Mouse (Mus musculus) splenic B cell, adult 2 months (primary cell): ENCODE results near the gene Arhgef3.

ENCODE experiments used
- DNase-seq: peaks from one replicate; pipeline ENCODE4 v3.0.0-alpha.2; 2011; ENCODE audit warnings: low read depth, low spot score
- H3K27me3 ChIP-seq: 2 replicates; pipeline ENCODE4 v1.6.1; 2012; ENCODE audit warnings: mild to moderate bottlenecking, low read length, moderate library complexity, mixed read lengths; ENCODE audit not compliant: control insufficient read depth, poor library complexity, insufficient read depth, severe bottlenecking
- H3K36me3 ChIP-seq: 2 replicates; pipeline ENCODE4 v1.6.1; 2012; ENCODE audit warnings: mild to moderate bottlenecking, low read length, moderate library complexity, mixed read lengths; ENCODE audit not compliant: control insufficient read depth, poor library complexity, insufficient read depth, severe bottlenecking

The Arhgef3 gene

GRCm38 (mm10) chr14:27166751-27167150 is 52.1 kb downstream of the Arhgef3 start:
- Histone ChIP-seq H3K36me3 (no peaks in the 10 kb centered on the region), H3K27me3 (no peaks in the 10 kb centered on the region)
- no peak for DNase-seq

GRCm38 (mm10) chr14:27167177-27167576 is 52.5 kb downstream of the Arhgef3 start:
- H3K36me3 ChIP-seq, result no peaks in the 10 kb centered on the region
- DNase-seq, result no peak
- H3K27me3 ChIP-seq, result no peaks in the 10 kb centered on the region

GRCm38 (mm10) chr14:27168387-27168786 is 53.7 kb downstream of the Arhgef3 start:
- Histone ChIP-seq H3K27me3 (no peaks in the 10 kb centered on the region), H3K36me3 (no peaks in the 10 kb centered on the region)
- no peak for DNase-seq

GRCm38 (mm10) chr14:27169287-27169686 is 54.6 kb downstream of the Arhgef3 start:
- DNase-seq, result no peak
- no peaks in the 10 kb centered on the region for H3K27me3 ChIP-seq

GRCm38 (mm10) chr14:27170421-27170820 is 55.7 kb downstream of the Arhgef3 start:
- Histone ChIP-seq H3K27me3 (no peaks in the 10 kb centered on the region; the same call in 1 of the 2 replicates), H3K36me3 (no peaks in the 10 kb centered on the region)
- no peak for DNase-seq

More at GRCm38 (mm10) chr14:27169287-27169686, 54.6 kb downstream of the Arhgef3 start:
- no peaks in the 10 kb centered on the region for H3K36me3 ChIP-seq

GRCm38 (mm10) chr14:27171175-27171830 is 56.6 kb downstream of the Arhgef3 start:
- Histone ChIP-seq H3K27me3 (no peaks in the 10 kb centered on the region; the same call in 1 of the 2 replicates), H3K36me3 (no peaks in the 10 kb centered on the region)
- no peak for DNase-seq

GRCm38 (mm10) chr14:27173178-27173803 is 58.6 kb downstream of the Arhgef3 start:
- Histone ChIP-seq H3K27me3 (no peaks in the 10 kb centered on the region; the same call in 1 of the 2 replicates), H3K36me3 (no peaks in the 10 kb centered on the region)
- no peak for DNase-seq

- DNase-seq, result no peak
- no peaks in the 10 kb centered on the region; the same call in none of the 2 replicates for H3K27me3 ChIP-seq
- no peaks in the 10 kb centered on the region for H3K36me3 ChIP-seq
These were observed 59.6 kb downstream of the Arhgef3 start for GRCm38 (mm10) chr14:27174188-27174786.

DNA sequence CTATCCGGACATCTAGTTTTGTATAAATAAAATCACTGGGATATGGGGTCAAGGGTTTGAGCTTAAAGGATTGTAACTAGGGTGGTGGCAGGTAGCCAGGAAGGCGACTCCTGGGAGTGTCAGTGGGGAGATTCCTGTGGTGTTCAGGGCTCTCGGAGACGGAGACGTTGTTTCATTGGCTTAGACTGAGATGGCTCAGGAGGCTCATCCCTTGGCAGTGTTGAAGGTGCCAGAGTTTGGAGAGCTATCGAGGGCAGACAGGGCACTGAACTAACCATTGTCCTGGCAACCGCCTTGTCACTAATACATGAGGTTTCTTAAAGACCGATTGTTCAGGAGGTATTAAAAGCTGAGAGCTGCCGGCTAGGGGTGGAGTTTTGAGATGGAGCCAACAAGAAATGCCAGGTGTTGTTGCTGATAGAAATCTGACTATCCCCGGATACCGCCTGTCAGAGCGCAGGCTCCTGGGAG is 60.2 kb downstream of the Arhgef3 start:
- H3K36me3 ChIP-seq, result no peaks in the 10 kb centered on the region
- no peak for DNase-seq

DNA sequence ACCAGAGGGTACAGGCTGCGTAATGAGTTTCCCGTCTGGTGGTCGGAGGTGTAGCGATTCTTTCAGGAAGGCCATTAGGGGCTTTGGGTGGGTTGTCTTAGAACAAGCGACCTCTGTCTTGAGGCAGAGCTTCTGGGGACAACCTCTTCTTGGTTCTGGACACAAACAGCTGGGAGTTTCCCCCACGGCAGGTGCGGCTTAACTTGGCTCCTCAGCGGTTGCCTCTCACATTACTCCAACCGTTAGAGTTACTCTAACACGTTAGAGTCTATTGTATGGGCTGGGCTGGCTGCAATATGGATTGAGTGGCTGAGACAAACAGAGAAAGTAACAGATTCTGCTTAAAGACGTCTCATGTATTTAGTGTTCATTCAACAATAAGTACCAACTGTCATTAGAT is 60.6 kb downstream of the Arhgef3 start:
- H3K36me3 ChIP-seq, result no peaks in the 10 kb centered on the region
- no peaks in the 10 kb centered on the region; the same call in none of the 2 replicates for H3K27me3 ChIP-seq
- DNase-seq, result no peak

More for the DNA sequence above, 60.2 kb downstream of the Arhgef3 start:
- no peaks in the 10 kb centered on the region; the same call in none of the 2 replicates for H3K27me3 ChIP-seq

GRCm38 (mm10) chr14:27177800-27178559 is 63.3 kb downstream of the Arhgef3 start:
- no peak for DNase-seq

GRCm38 (mm10) chr14:27178560-27178920 is 63.8 kb downstream of the Arhgef3 start:
- Histone ChIP-seq H3K27me3 (no peaks in the 10 kb centered on the region; the same call in none of the 2 replicates), H3K36me3 (no peaks in the 10 kb centered on the region)
- DNase-seq, result no peak

More at GRCm38 (mm10) chr14:27177800-27178559, 63.3 kb downstream of the Arhgef3 start:
- H3K27me3 ChIP-seq, result no peaks in the 10 kb centered on the region; the same call in none of the 2 replicates
- no peaks in the 10 kb centered on the region for H3K36me3 ChIP-seq

DNA sequence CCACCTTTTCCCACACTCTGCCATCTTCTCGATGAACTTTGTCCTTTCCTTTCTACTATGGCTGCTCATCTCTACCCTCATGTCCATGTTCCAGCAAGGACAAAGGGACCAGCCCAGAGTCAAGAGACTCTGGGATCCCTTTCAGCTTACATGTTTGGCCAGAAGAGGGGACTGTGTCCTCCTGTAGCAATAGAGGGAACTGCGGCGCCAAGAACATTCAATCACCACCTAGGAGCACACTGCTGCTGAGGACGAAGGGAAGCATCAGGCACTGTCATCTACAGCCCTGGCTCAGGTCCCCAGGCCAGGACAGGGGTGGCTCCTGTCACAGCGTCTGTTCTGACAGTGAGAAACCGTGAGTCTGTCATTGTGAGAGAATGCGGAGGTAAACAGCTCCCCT is 65.1 kb downstream of the Arhgef3 start:
- Histone ChIP-seq H3K27me3 (no peaks in the 10 kb centered on the region; the same call in none of the 2 replicates), H3K36me3 (no peaks in the 10 kb centered on the region)
- DNase-seq, result no peak

DNA sequence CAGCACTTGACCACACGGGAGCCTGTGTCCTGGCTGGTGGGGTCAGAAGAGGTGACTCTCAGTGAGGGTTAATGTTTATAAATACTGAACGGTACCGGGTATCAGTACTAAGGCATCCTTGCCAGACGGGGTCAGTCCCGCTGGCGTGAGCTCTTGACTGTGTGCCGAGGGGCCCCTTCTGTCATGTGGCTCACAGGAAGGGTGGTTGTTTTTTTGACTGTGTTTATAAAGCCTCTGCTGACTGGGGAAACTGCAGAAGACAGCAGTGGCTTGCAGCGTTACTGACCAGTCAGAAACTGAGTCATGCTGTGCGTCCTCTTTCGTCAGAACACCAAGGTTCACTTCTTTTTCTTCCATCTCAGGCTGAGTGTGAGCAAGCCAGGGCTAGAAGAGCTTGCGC is 67.4 kb downstream of the Arhgef3 start:
- DNase-seq, result no peak
- no peaks in the 10 kb centered on the region; the same call in 1 of the 2 replicates for H3K27me3 ChIP-seq
- H3K36me3 ChIP-seq, result no peaks in the 10 kb centered on the region
